In the genomic region with DNA sequence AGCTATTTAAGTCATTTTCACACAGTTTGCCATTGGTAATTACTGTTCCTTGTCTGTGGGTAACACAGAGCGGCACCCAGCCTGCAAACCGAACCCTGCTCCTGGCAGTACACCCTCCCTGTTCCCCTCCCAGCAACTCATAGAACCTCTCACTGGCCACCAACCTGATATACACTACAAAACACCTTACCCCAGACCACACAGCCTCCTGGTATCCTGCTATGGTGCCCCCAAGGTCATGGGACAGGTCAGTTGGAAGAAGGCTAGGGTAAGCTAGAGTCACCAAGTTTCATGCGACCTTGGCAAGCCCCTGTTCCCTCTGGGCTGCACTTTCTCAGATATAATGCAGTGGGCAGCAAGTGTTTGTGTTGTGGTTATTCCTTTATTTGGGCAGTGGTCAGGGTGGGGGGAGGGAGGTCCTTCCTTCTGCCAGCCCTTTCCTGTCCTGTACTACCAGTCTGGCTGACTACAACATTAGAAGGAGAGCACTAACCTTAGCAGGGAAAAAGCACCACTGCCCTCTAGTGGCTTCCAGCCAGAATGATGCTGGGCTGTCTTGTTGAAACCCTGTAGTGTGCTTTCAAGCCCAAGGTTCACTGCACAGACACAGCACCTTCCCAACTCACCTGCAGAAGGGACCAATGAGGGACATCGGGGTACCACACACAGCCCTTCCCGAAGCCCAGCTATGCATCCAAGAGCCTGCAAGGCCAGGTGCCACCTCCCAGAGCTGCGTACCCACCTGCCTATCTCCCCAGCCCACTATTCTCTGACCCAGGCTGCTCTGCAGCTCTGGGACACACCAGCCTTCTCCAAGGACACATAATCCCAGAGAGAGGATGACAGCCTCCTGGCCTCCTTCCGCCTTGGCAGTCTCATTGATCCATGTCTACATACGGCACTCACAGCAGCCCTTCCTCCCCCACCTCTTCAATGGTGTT, we compare ENCODE assay signal across 8 mouse cellular contexts. TPM values are rescaled to one million over a fixed set of nuclear protein-coding genes. Genes with fewer than 3 reads are reported as not detected.
DNase-seq lines count a peak whose midpoint lies in the region; ATAC-seq and TF ChIP-seq lines count a peak whose summit lies in the region.

No protein-coding gene starts in this region.

- H3K4me1 ChIP-seq in kidney, adult 2 months (ENCODE audit: control insufficient read depth, insufficient read depth, low read length): no peaks in the 10 kb centered on the region
- no peaks in the 10 kb centered on the region for H3K4me1 ChIP-seq in neural tube, embryonic 11.5 days (ENCODE audit: control insufficient read depth, insufficient read depth, low read length)

- TF ChIP-seq CTCF in kidney, adult 2 months (conservative IDR thresholded peaks at IDR 0.05; ENCODE audit: insufficient read depth, insufficient read length, low read depth, low read length): peak; percentile 84

- WGBS in kidney, adult 2 months: 60% methylated on average over 8 of the region's 8 CpGs
- 62% methylated on average over 8 of the region's 8 CpGs for WGBS in neural tube, embryonic 11.5 days

- no peak overlapping the region for H3K27ac ChIP-seq in kidney, adult 2 months (ENCODE audit: insufficient read depth, low read depth, low read length)
- H3K27ac ChIP-seq in neural tube, embryonic 11.5 days (ENCODE audit: low read depth, low read length): no peak overlapping the region

- H3K9ac ChIP-seq in neural tube, embryonic 11.5 days (ENCODE audit: low read length): no peak overlapping the region

- H3K4me2 ChIP-seq in neural tube, embryonic 11.5 days (ENCODE audit: low read depth): no peak overlapping the region

- no peaks in the 10 kb centered on the region for H3K27me3 ChIP-seq in kidney, adult 2 months (replicated peaks; ENCODE audit: control insufficient read depth, insufficient read depth, low read length)
- H3K27me3 ChIP-seq in neural tube, embryonic 11.5 days (ENCODE audit: control insufficient read depth, insufficient read depth, low read length): no peaks in the 10 kb centered on the region

- no peaks in the 10 kb centered on the region for H3K9me3 ChIP-seq in neural tube, embryonic 11.5 days (ENCODE audit: control insufficient read depth, low read length)

- TF ChIP-seq POLR2A in kidney, adult 2 months (IDR thresholded peaks at IDR 0.05; ENCODE audit: low read depth, low read length): no peak

- peak; percentile 12 for DNase-seq in thymus, postnatal 0 days (ENCODE audit: low spot score)
- DNase-seq in thymus, adult 18-20 months: no peak
- peak; percentile 60 for DNase-seq in embryo, embryonic 11.5 days (ENCODE audit: low read depth, low spot score)
- DNase-seq in gastrocnemius, postnatal 4 days (ENCODE audit: low spot score in 2 of 2): peak; percentile 32 to 69
- peak; percentile 77 for DNase-seq in kidney, adult 2 months
- DNase-seq in left cerebral cortex, postnatal 4 days: peak; percentile 79
- DNase-seq in neural tube, embryonic 11.5 days (ENCODE audit: low spot score): peak; percentile 73
- DNase-seq in thymus, postnatal 25 days: peak; percentile 6

- intact Hi-C loops in left cerebral cortex, postnatal 4 days (cut with DNase I): loop anchor here (2.0 kb wide), 2 partner anchors 35 to 453 kb away; partner anchors contain the start of gene Stk32b

- 0 out of 2 replicates have a peak, but pooled peaks have one; percentile 45 for ATAC-seq in neural tube, embryonic 11.5 days (ENCODE audit: insufficient read depth, low FRiP score, low TSS enrichment)

- no peaks in the 10 kb centered on the region for H3K36me3 ChIP-seq in kidney, adult 2 months (ENCODE audit: control insufficient read depth, insufficient read depth, low read length)
- H3K36me3 ChIP-seq in neural tube, embryonic 11.5 days (ENCODE audit: control insufficient read depth, insufficient read depth, low read length): no peaks in the 10 kb centered on the region

- H3K4me3 ChIP-seq in kidney, adult 2 months (ENCODE audit: insufficient read depth, low read depth, low read length): no peak overlapping the region
- no peak overlapping the region for H3K4me3 ChIP-seq in neural tube, embryonic 11.5 days (ENCODE audit: low read depth, low read length)

RNA-seq across cellular contexts. Expression of gene Cytl1, which starts 17.0 kb away (rescaled TPM):
- 2.7 and 3.5 TPM in 2 replicates for polyA plus RNA-seq in thymus, postnatal 0 days (2015; fragmentation: Nextera tagmentation; extraction: Ambion mirVana)
- 1 to 10 TPM in 1 of 2 experiments, not detected in 1; 1.1 TPM for total RNA-seq in gastrocnemius, postnatal 4 days (2021)
- polyA plus RNA-seq in kidney, adult 2 months (2012; rRNA removed): 3.7 and 5.8 TPM in 2 replicates
- total RNA-seq in left cerebral cortex, postnatal 4 days (2021): not detected
- polyA plus RNA-seq in neural tube, embryonic 11.5 days (2014; fragmentation: Nextera tagmentation; extraction: Ambion mirVana): 1.3 and 1.8 TPM in 2 replicates

RNA-seq across cellular contexts. Expression of gene Stk32b, which starts 35.3 kb away (rescaled TPM):
- 0.08 TPM in 1 of 2 replicates, not detected in the other for polyA plus RNA-seq in thymus, postnatal 0 days (2015; fragmentation: Nextera tagmentation; extraction: Ambion mirVana)
- under 1 TPM; 0.25 to 0.31 TPM for total RNA-seq in gastrocnemius, postnatal 4 days (2021)
- 11.4 and 13.7 TPM in 2 replicates for polyA plus RNA-seq in kidney, adult 2 months (2012; rRNA removed)
- total RNA-seq in left cerebral cortex, postnatal 4 days (2021): 10 to 100 TPM; 44.8 to 46.7 TPM
- 10.2 and 11.6 TPM in 2 replicates for polyA plus RNA-seq in neural tube, embryonic 11.5 days (2014; fragmentation: Nextera tagmentation; extraction: Ambion mirVana)

Comparison
In these comparisons a context has a peak if more than half of its experiments do, and no peak if none do; other contexts are left out.
1. DNase-seq: peak in thymus, postnatal 0 days (single experiment), embryo, embryonic 11.5 days (single experiment), gastrocnemius, postnatal 4 days (2 of 2), kidney, adult 2 months (single experiment), left cerebral cortex, postnatal 4 days (single experiment), neural tube, embryonic 11.5 days (single experiment) and thymus, postnatal 25 days (single experiment); none in thymus, adult 18-20 months (0 of 2).
2. RNA of gene Stk32b, which starts 35.3 kb away (polyA plus RNA-seq): 11.4 to 13.7 TPM in kidney, adult 2 months and 10.2 to 11.6 TPM in neural tube, embryonic 11.5 days; 0.08 TPM in thymus, postnatal 0 days; every median in the first group is over 10 times any median in the second.